Mouse (Mus musculus): Measurements from ENCODE around the gene Nes. TPM values are rescaled to one million over a fixed set of nuclear protein-coding genes. Genes with fewer than 3 reads are reported as not detected.
A peak's percentile ranks its signal among the peaks of the same experiment; 100 is the strongest.

Gene Nes
- polyA plus RNA-seq, 1 experiment from 2014 or later, result 143 TPM

DNA sequence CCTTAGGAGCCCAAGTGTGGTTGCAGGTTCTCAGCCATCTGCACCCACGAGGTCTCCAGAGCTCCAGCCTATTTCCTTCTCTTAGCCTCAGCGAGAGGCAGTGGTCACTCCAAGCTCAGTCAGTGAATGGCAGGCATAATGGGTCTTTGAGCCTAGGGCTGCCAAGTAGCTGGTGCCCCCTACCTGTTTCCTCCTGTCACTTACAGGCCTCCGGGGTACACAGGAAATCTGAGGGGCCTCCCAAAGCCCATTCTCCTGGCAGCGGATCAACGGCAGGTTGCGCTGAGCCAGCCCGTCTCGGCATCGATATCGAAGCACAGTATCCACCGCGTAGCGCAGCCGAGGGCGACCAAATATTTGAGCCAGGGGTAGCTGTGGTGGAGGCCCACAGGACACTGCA is 17.2 kb downstream of the Nes start:
- H3K36me3 ChIP-seq, result no peaks in the 10 kb centered on the region
- H3K4me3 ChIP-seq, result peak overlapping the region; percentile 51
- H3K9me3 ChIP-seq, result no peaks in the 10 kb centered on the region
- no peak for DNase-seq (ENCODE audit: low spot score)
- peaks cover 50% of the 10 kb centered on the region for H3K27me3 ChIP-seq (ENCODE audit: insufficient read depth, poor library complexity, severe bottlenecking)
- peaks cover 81% of the 10 kb centered on the region for H3K4me1 ChIP-seq (replicated peaks)
- peak overlapping the region; percentile 94 for H3K27ac ChIP-seq
- WGBS, result 11% methylated on average over 15 of the region's 15 CpGs

GRCm38 (mm10) chr3:87989935-87990334 is 19.1 kb downstream of the Nes start:
- peaks cover 68% of the 10 kb centered on the region for H3K4me1 ChIP-seq (replicated peaks)
- H3K36me3 ChIP-seq, result no peaks in the 10 kb centered on the region
- 26% methylated on average over 10 of the region's 10 CpGs for WGBS
- H3K27ac ChIP-seq, result 0 out of 2 replicates have a peak overlapping the region, but pooled peaks have one; percentile 1
- no peak overlapping the region for H3K4me3 ChIP-seq
- H3K27me3 ChIP-seq (ENCODE audit: insufficient read depth, poor library complexity, severe bottlenecking), result peaks cover 69% of the 10 kb centered on the region
- no peak for DNase-seq (ENCODE audit: low spot score)
- H3K9me3 ChIP-seq, result no peaks in the 10 kb centered on the region

- no peak overlapping the region for H3K27ac ChIP-seq
- 3% methylated on average over 6 of the region's 6 CpGs for WGBS
- H3K4me1 ChIP-seq (replicated peaks), result peaks cover 60% of the 10 kb centered on the region
- H3K9me3 ChIP-seq, result no peaks in the 10 kb centered on the region
- H3K27me3 ChIP-seq (ENCODE audit: insufficient read depth, poor library complexity, severe bottlenecking), result peaks cover 100% of the 10 kb centered on the region
- H3K4me3 ChIP-seq, result no peak overlapping the region
- peak; percentile 75 for DNase-seq (ENCODE audit: low spot score)
- no peaks in the 10 kb centered on the region for H3K36me3 ChIP-seq
These were observed 22.6 kb downstream of the Nes start for GRCm38 (mm10) chr3:87993436-87993835.

DNA sequence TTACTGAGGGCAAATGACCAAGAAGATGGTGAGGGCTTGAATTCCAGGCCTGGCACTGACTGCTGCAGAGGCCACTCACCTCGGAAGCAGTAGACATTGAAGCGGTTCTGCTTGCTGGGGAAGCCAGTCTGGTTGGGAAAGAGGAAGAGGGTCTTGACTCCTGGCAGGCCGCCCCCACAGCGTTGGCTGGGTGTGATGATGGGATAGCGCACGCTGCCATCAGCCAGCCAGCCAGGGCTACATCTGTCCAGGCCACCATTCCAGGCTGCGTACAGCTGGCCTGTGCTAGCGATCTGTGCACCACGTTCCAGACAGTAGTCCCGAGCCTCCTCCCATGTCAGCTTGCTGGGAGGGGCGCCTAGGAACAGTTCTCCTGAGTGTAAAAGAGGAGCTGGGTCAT is 24.5 kb downstream of the Nes start:
- 28% methylated on average over 11 of the region's 11 CpGs for WGBS
- no peak for DNase-seq (ENCODE audit: low spot score)
- no peak overlapping the region for H3K4me3 ChIP-seq
- no peaks in the 10 kb centered on the region for H3K9me3 ChIP-seq
- no peaks in the 10 kb centered on the region for H3K36me3 ChIP-seq
- no peak overlapping the region for H3K27ac ChIP-seq
- peaks cover 65% of the 10 kb centered on the region for H3K4me1 ChIP-seq (replicated peaks)
- H3K27me3 ChIP-seq (ENCODE audit: insufficient read depth, poor library complexity, severe bottlenecking), result peaks cover 100% of the 10 kb centered on the region

DNA sequence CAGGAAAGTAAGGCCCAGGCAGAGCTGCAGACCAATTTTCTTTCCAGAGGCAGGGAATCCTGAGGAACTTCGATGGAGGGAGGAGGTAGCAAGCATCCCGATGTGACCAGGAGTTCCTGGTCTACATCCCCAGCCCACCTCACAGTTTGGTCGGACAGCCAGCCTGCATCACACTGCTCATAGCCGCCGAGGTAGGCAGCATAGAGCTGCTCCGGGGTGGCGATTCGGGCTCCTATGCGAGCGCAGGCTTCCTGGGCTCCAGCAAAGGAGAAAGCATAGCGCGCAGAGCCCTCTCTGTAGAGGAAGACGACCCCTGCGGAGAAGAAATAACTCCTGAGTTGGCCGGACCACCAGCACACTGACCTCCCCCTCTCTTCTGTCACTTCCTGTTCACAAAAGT is 25.5 kb downstream of the Nes start:
- Histone ChIP-seq H3K4me3 (peak overlapping the region; percentile 57), H3K27me3 (ENCODE audit: insufficient read depth, poor library complexity, severe bottlenecking) (peaks cover 100% of the 10 kb centered on the region), H3K27ac (no peak overlapping the region), H3K9me3 (no peaks in the 10 kb centered on the region), H3K36me3 (no peaks in the 10 kb centered on the region), H3K4me1 (replicated peaks) (peaks cover 71% of the 10 kb centered on the region)
- WGBS, result under 1% methylated on average over 15 of the region's 15 CpGs
- DNase-seq (ENCODE audit: low spot score), result no peak

DNA sequence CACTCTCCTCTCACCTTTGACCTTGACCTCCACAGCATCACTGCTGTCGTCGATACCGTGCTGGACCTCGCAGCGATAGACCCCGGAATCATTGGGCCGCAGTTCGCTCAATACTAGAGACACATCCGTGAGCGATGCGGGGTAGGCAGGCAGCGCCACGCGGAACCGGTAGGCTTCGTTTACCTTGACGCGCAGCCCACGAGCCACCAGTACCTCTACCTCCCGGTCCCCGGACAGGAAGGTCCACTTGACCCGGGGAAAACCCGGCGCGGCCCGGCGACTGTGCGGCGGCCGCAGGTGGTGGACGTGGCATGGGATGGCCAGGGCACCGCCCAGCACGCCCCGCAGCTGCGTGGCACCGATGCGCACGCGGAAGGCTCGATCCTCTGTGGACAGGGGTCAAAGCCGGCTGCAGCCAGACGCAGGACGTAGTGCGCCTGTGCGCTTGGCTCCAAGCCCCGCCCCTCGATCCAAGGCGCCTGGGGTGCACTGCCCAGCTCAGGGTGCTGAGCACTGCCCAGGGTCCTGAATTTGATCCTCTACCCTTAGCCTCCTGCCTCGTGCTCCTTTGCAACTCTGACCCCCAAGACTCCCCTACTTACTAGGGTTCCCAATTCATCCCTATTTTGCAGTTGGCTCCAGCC is 26.2 kb downstream of the Nes start:
- H3K4me1 ChIP-seq (replicated peaks), result peaks cover 77% of the 10 kb centered on the region

GRCm38 (mm10) chr3:87998747-87999146 is 27.9 kb downstream of the Nes start:
- 2% methylated on average over 7 of the region's 7 CpGs for WGBS
- H3K36me3 ChIP-seq, result no peaks in the 10 kb centered on the region
- H3K4me1 ChIP-seq (replicated peaks), result peaks cover 69% of the 10 kb centered on the region
- no peak overlapping the region for H3K4me3 ChIP-seq
- H3K27ac ChIP-seq, result no peak overlapping the region
- H3K9me3 ChIP-seq, result no peaks in the 10 kb centered on the region
- peaks cover 100% of the 10 kb centered on the region for H3K27me3 ChIP-seq (ENCODE audit: insufficient read depth, poor library complexity, severe bottlenecking)
- no peak for DNase-seq (ENCODE audit: low spot score)

More for the DNA sequence above, 26.2 kb downstream of the Nes start:
- under 1% methylated on average over 49 of the region's 49 CpGs for WGBS
- H3K27me3 ChIP-seq (ENCODE audit: insufficient read depth, poor library complexity, severe bottlenecking), result peaks cover 100% of the 10 kb centered on the region
- DNase-seq (ENCODE audit: low spot score), result peak; percentile 55
- H3K4me3 ChIP-seq, result peak overlapping the region; percentile 57
- no peaks in the 10 kb centered on the region for H3K36me3 ChIP-seq
- H3K27ac ChIP-seq, result peak overlapping the region; percentile 50; the same call in 1 of the 2 replicates
- no peaks in the 10 kb centered on the region for H3K9me3 ChIP-seq

DNA sequence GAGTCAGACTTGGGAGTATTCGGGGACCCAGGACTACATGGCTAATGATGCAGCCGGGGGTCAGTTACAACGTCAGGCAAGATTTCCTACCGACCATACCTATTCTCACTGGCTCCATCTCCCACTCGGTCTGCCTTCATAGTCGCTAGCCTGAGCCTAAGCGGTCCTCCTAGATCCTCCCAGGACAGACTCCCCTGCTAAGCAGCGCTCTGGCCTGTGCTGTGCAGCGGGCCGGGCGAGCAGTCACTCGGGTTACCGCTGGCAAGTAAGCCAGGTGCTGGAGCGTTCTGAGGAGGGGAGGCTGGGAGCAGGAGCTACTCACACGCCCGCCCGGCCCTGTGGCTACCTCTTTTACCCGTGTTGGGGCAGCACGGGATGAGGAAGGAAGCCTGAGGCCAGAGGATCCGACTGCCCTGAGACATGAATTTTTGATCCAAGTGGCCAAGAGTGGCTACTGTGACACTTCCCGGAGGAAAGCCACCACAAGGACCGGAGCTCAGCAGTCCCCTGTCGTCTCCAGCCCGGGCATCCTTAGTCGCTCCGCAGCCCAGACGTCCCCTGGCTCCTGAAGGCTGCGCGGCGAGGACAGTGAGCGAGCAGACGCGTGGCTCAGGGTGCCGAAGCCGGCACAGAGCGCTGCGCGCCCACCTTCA is 28.5 kb downstream of the Nes start:
- under 1% methylated on average over 38 of the region's 38 CpGs for WGBS
- Histone ChIP-seq H3K27me3 (ENCODE audit: insufficient read depth, poor library complexity, severe bottlenecking) (peaks cover 99% of the 10 kb centered on the region), H3K4me3 (peak overlapping the region; percentile 57), H3K27ac (no peak overlapping the region), H3K9me3 (no peaks in the 10 kb centered on the region), H3K36me3 (no peaks in the 10 kb centered on the region), H3K4me1 (replicated peaks) (peaks cover 69% of the 10 kb centered on the region)
- peak; percentile 34 for DNase-seq (ENCODE audit: low spot score)

DNA sequence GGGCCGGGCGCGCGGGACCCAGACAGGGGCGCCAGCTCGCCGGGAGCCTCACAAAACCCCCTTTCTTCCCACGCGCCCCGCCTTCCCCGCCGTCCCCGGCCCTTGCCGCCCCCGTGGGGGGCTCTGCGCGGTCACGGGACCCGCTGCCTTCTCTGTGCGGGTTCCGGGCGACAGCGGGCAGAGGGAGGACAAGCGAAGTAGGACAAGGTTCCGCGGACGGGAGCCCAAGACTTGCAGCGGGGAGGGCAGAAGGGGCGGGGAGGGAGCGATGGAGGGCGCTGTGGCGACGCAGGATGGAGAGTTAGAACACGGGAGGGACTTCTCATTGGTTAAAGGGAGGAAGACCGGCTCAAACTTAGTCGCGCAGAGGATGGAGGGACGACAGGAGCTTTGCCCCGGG is 29.3 kb downstream of the Nes start, which contains the start of gene Bcan:
Gene Bcan (minus strand): TSS at position 50 of the 400 bp plus-strand sequence.
- DNase-seq (ENCODE audit: low spot score), result peak; percentile 52
- peaks cover 96% of the 10 kb centered on the region for H3K27me3 ChIP-seq (ENCODE audit: insufficient read depth, poor library complexity, severe bottlenecking)
- peak within 1 kb of the TSS; percentile 57 for H3K4me3 ChIP-seq
- H3K4me1 ChIP-seq (replicated peaks), result peaks cover 66% of the 10 kb centered on the region
- no peaks in the 10 kb centered on the region for H3K9me3 ChIP-seq
- WGBS, result under 1% methylated on average over 39 of the region's 39 CpGs
- H3K27ac ChIP-seq, result no peak within 1 kb of the TSS
- H3K36me3 ChIP-seq, result no peaks in the 10 kb centered on the region

DNA sequence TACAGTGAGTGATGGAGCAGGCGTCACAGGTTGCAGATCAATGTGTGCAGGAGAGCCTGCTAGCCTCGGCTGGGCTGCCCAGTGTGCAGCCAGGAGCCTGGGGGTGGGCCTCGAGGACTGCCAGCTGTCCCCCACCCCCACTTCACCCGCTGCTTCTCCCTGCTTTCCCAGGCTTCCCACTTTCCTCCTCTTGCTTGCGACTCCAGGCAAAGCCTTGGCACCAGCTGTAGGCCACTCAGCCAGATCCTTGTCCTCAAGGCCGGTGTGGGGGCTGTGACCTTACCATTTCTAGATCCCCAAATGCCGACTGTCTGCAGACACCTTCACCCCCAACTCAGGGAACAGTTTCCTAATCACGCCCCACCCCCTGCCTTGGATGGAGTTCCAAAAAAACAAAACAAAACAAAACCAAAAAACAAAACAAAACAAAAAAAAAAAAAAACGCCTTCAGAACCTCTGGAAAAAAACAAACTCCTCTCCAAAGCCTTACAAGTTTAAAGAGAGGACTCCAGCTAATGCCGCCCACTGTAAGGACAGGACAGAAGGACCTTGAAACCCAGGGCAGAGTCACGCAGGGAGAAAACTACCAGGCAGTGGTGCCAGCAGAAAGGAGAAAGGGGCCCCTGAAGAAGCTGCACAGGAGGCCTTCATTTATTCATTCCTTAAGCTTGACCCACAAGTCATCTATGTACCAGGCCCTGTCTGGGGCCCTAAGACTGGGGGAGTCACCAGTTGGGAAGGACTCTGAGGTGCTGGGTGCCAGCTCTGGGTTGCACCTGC is 30.1 kb downstream of the Nes start:
- Histone ChIP-seq H3K4me3 (peak overlapping the region; percentile 57), H3K4me1 (replicated peaks) (peaks cover 57% of the 10 kb centered on the region), H3K27ac (no peak overlapping the region), H3K36me3 (no peaks in the 10 kb centered on the region), H3K27me3 (ENCODE audit: insufficient read depth, poor library complexity, severe bottlenecking) (peaks cover 91% of the 10 kb centered on the region), H3K9me3 (0 out of 2 replicates have a peak, but pooled peaks cover under 1% of the 10 kb centered on the region)
- 12% methylated on average over 11 of the region's 11 CpGs for WGBS
- no peak for DNase-seq (ENCODE audit: low spot score)

GRCm38 (mm10) chr3:88002291-88002976 is 31.6 kb downstream of the Nes start:
- peaks cover 43% of the 10 kb centered on the region for H3K4me1 ChIP-seq (replicated peaks)
- H3K9me3 ChIP-seq, result 0 out of 2 replicates have a peak, but pooled peaks cover 6% of the 10 kb centered on the region
- H3K36me3 ChIP-seq, result no peaks in the 10 kb centered on the region
- 6% methylated on average over 17 of the region's 17 CpGs for WGBS
- peak; percentile 43 for DNase-seq (ENCODE audit: low spot score)
- H3K27ac ChIP-seq, result no peak overlapping the region
- H3K27me3 ChIP-seq (ENCODE audit: insufficient read depth, poor library complexity, severe bottlenecking), result peaks cover 77% of the 10 kb centered on the region
- H3K4me3 ChIP-seq, result no peak overlapping the region

Measured in hindbrain, embryonic 10.5 days (tissue).